31 mouse cellular contexts compared by ENCODE assay signal in genomic region chrY:90718021-90718420, GRCm38 (mm10). TPM values are rescaled to one million over a fixed set of nuclear protein-coding genes. Genes with fewer than 3 reads are reported as not detected.
DNase-seq lines count a peak whose midpoint lies in the region; TF ChIP-seq lines count a peak whose summit lies in the region.
"Not testable (repeated sequence)": the region's sequence is repeated elsewhere in the genome, so short reads cannot be mapped to it uniquely, and the experiment has no call there.
"Had no signal": no experiment of that assay in that cellular context is flagged by ENCODE, and none has a peak within 500 bp of the region (broad histone marks: within the 10 kb centered on the region; RNA-seq: fewer than 3 reads in every experiment).

No protein-coding gene starts in this region.

- not testable (repeated sequence) for H3K79me2 ChIP-seq in CH12.LX (replicated peaks; ENCODE audit: control insufficient read depth, extremely low read depth, insufficient read depth, poor library complexity, severe bottlenecking); MEL (ENCODE audit: control insufficient read depth, insufficient read depth, low read length, poor library complexity)

- not testable (repeated sequence) for TF ChIP-seq EP300 in CH12.LX (IDR thresholded peaks at IDR 0.05; ENCODE audit: low read length); MEL (IDR thresholded peaks at IDR 0.05; ENCODE audit: low read depth in 1 of 2, low read length in 2 of 2)

- peak; percentile 84 for DNase-seq in 416B (ENCODE audit: low read depth)
- DNase-seq in CH12.LX (ENCODE audit: extremely low read depth) = peak; percentile 57
- peak; percentile 83 for DNase-seq in ES-CJ7 (ENCODE audit: low read depth, low spot score)
- DNase-seq in MEL (ENCODE audit: low read depth, low spot score) = peak; percentile 73
- peak; percentile 97 for DNase-seq in ZHBTc4 (ENCODE audit: low read depth, low spot score)
- DNase-seq in induced T-regulatory cell, adult 2 months (ENCODE audit: low read depth) = peak; percentile 67
- peak; percentile 0 for DNase-seq in retina, postnatal 1 day

- not testable (repeated sequence) for H3K27me3 ChIP-seq in CH12.LX (replicated peaks); MEL (ENCODE audit: control insufficient read depth in 1 of 2, insufficient read depth in 2 of 2, low read length in 2 of 2)

- not testable (repeated sequence) for H3K4me1 ChIP-seq in CH12.LX (ENCODE audit: control insufficient read depth in 1 of 2, insufficient read depth in 2 of 2); MEL (ENCODE audit: control insufficient read depth in 1 of 2, insufficient read depth in 2 of 2, low read length in 2 of 2)

- H3K4me2 ChIP-seq in CH12.LX (ENCODE audit: insufficient read depth, low read depth, poor library complexity, severe bottlenecking) = not testable (repeated sequence)

- not testable (repeated sequence) for TF ChIP-seq CTCF in CH12.LX (conservative IDR thresholded peaks at IDR 0.05 in 1 of 2, IDR thresholded peaks at IDR 0.05 in 1 of 2; ENCODE audit: low read depth in 2 of 2, low read length in 2 of 2); MEL (IDR thresholded peaks at IDR 0.05 in 2 of 3, conservative IDR thresholded peaks at IDR 0.05 in 1 of 3; ENCODE audit: control insufficient read depth in 1 of 3, insufficient read depth in 1 of 3, low read depth in 2 of 3, low read length in 3 of 3, poor library complexity in 1 of 3, severe bottlenecking in 1 of 3)

- dilution Hi-C loops in CH12.LX (cut with MboI; ENCODE audit: extremely low pct_ligation_motif_present, extremely low pct_unique_long_range_greater_than_20kb, low sequenced_read_pairs) = not testable (repeated sequence)

- H3K27ac ChIP-seq in CH12.LX (ENCODE audit: insufficient read depth, low read depth); MEL (ENCODE audit: control insufficient read depth, low read depth, low read length): not testable (repeated sequence)

- H3K9ac ChIP-seq in CH12.LX (ENCODE audit: insufficient read depth, low read depth); MEL (ENCODE audit: control insufficient read depth, low read depth, low read length, poor library complexity, severe bottlenecking): not testable (repeated sequence)

- in situ Hi-C loops in CH12.LX (cut with MboI; ENCODE audit: low pct_ligation_motif_present, low pct_unique_long_range_greater_than_20kb, low sequenced_read_pairs) = not testable (repeated sequence)

- not testable (repeated sequence) for TF ChIP-seq POLR2A in CH12.LX (IDR thresholded peaks at IDR 0.05; ENCODE audit: low read depth, low read length); MEL (IDR thresholded peaks at IDR 0.05; ENCODE audit: control insufficient read depth in 1 of 2, insufficient read depth in 1 of 2, low read depth in 1 of 2, low read length in 2 of 2, poor library complexity in 1 of 2)

- H3K4me3 ChIP-seq in CH12.LX (replicated peaks in 1 of 3; ENCODE audit: low read depth in 2 of 3, low read length in 2 of 3, poor library complexity in 1 of 3); MEL (ENCODE audit: control insufficient read depth in 1 of 2, insufficient read depth in 1 of 2, low read depth in 2 of 2, low read length in 2 of 2): not testable (repeated sequence)

- not testable (repeated sequence) for H3K36me3 ChIP-seq in CH12.LX (replicated peaks in 1 of 2; ENCODE audit: control insufficient read depth in 1 of 2, insufficient read depth in 1 of 2, low read length in 1 of 2)
- peaks cover 4 to 19% of the 10 kb centered on the region in 2 experiments for H3K36me3 ChIP-seq in MEL (ENCODE audit: control insufficient read depth in 1 of 2, insufficient read depth in 2 of 2, low read length in 2 of 2)

- H3K9me3 ChIP-seq in CH12.LX (replicated peaks; ENCODE audit: low read length); MEL (replicated peaks; ENCODE audit: insufficient read depth, low read length): not testable (repeated sequence)

- not testable (repeated sequence) for TF ChIP-seq RAD21 in CH12.LX (IDR thresholded peaks at IDR 0.05; ENCODE audit: low read depth, low read length); MEL (IDR thresholded peaks at IDR 0.05; ENCODE audit: low read depth, low read length)

RNA-seq across cellular contexts. Expression of gene Gm21860, which starts 36.6 kb away (rescaled TPM):
- not detected in 2 replicates for total RNA-seq in CH12.LX (2012; rRNA removed)
- total RNA-seq in CH12.LX (2014; rRNA removed) = not detected in 2 replicates
- not detected in 2 replicates for polyA plus RNA-seq in CH12.LX (2012; ENCODE audit: insufficient read length, low read depth)
- total RNA-seq in MEL (2012; rRNA removed) = not detected in 2 replicates
- not detected for polyA plus RNA-seq in MEL (2012; ENCODE audit: insufficient read depth in 1 of 2, insufficient read length in 2 of 2, low read depth in 1 of 2, low replicate concordance in 2 of 2, missing spikeins in 1 of 2)
- total RNA-seq: adrenal gland, adult 8-10 months; adrenal gland, postnatal 25 days; gastrocnemius, adult 2 months; gastrocnemius, postnatal 14 days; gastrocnemius, postnatal 4 days; heart, adult 8-10 months; heart, postnatal 25 days; hematopoietic stem cell, adult 5-6 weeks had no signal
- polyA plus RNA-seq: activated CD4-positive, CD25-positive, alpha-beta regulatory T cell, adult 4 months; brain, embryonic 14.5 days; cortical plate, adult 2 months; embryonic facial prominence, embryonic 10.5 days; embryonic facial prominence, embryonic 13.5 days; erythroblast, embryonic 14.5 days; forebrain, embryonic 12.5 days; forebrain, embryonic 16.5 days; frontal cortex, adult 2 months; heart, embryonic 11.5 days; heart, embryonic 14.5 days; heart, postnatal 0 days; hindbrain, embryonic 12.5 days; hindbrain, embryonic 15.5 days; intestine, embryonic 15.5 days; Patski had no signal

Comparison
In these comparisons a context has a peak if more than half of its experiments do, and no peak if none do; other contexts are left out.
1. DNase-seq: peak in every context shown above with its lines; median percentile 97 in ZHBTc4; 84 in 416B; 83 in ES-CJ7; 73 in MEL; 67 in induced T-regulatory cell, adult 2 months; 57 in CH12.LX; 0 in retina, postnatal 1 day.